Mouse (Mus musculus) forebrain, embryonic 12.5 days (tissue): ENCODE measurements around the gene Megf8. TPM values are rescaled to one million over a fixed set of nuclear protein-coding genes. Genes with fewer than 3 reads are reported as not detected.

Experiments used
- ATAC-seq: fragments of 200-750 bp; cut with Nextera tagmentation; 2 replicates; pipeline ENCODE4 v1.8.0; 2017; ENCODE audit warnings: moderate TSS enrichment; ENCODE audit not compliant: low FRiP score
- H3K27ac ChIP-seq: fragments of 300-500 bp; sonication (generic); 2 replicates; pipeline ENCODE4 v1.5.1; 2016; ENCODE audit warnings: mild to moderate bottlenecking
- H3K27me3 ChIP-seq: fragments of 300-500 bp; sonication (generic); 2 replicates; pipeline ENCODE4 v1.6.1; 2016; ENCODE audit warnings: mild to moderate bottlenecking
- H3K36me3 ChIP-seq: fragments of 300-500 bp; sonication (generic); replicated peaks from 2 replicates; pipeline ENCODE4 v1.6.1; 2016; ENCODE audit warnings: mild to moderate bottlenecking
- H3K4me1 ChIP-seq: fragments of 300-500 bp; sonication (generic); 2 replicates; pipeline ENCODE4 v1.6.1; 2016
- H3K4me2 ChIP-seq: fragments of 300-500 bp; sonication (generic); 2 replicates; pipeline ENCODE4 v1.6.1; 2016; ENCODE audit warnings: mild to moderate bottlenecking, moderate library complexity
- H3K4me3 ChIP-seq: fragments of 300-500 bp; sonication (generic); replicated peaks from 2 replicates; pipeline ENCODE4 v1.5.1; 2016; ENCODE audit warnings: mild to moderate bottlenecking
- H3K9ac ChIP-seq: fragments of 300-500 bp; sonication (generic); 2 replicates; pipeline ENCODE4 v1.6.1; 2016; ENCODE audit warnings: mild to moderate bottlenecking
- H3K9me3 ChIP-seq: fragments of 300-500 bp; sonication (generic); 2 replicates; pipeline ENCODE4 v1.6.1; 2016
- WGBS: fragments of 180-500 bp; shearing (Covaris S2); methylation state at CpG from one replicate; pipeline ENCODE4 v1.1.7; 2016; 5-methylcytosine and 5-hydroxymethylcytosine counted together
- polyA plus RNA-seq: library from polyadenylated mRNA; unstranded; fragments of >200 nt; fragmentation: Nextera tagmentation; extraction: Ambion mirVana; gene quantifications from 2 replicates; pipeline ENCODE4 v1.2.1, GENCODE M21; 2016

The Megf8 gene
- polyA plus RNA-seq, 1 experiment from 2014 or later, result 18.8 TPM

DNA sequence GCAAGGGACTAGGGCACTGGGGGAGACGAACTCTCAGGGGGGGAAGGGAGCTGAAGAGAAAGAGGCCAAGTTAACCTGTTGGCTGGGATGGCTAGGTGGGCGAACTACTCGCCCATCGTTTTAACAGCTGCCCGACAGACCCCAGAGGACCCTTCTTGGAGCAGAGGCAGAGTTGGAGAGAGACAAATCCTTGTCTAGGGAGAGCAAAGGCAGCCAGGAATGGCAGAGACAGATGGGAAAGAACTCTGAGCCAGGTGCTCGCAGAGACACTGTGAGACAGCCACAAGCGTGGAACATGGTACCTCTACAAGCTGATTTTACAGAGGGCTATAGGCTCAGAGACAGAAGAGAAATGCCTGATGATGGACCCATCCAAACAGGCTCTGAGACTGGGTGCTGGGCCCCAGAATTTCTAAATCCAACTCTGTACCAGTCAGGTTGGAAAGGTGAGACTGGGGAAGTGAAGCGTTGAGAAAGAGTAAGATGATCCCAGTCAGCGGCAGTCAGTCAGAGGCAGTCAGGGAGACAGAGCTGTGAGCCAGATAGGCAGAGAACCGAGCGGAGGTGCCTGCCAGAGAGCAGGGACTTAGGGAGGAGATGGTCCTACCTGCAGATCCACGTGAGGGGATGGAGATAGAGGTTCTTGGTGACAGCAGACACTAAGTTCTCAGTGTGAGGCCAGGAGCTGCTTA lies 52.2 kb downstream of the Megf8 start, which contains the start of gene Cnfn:
Gene Cnfn (minus strand): TSS at position 667 of the 692 bp plus-strand sequence.
- Histone ChIP-seq H3K4me3 (no peak within 1 kb of the TSS), H3K4me2 (no peak within 1 kb of the TSS), H3K36me3 (peaks cover 5% of the 10 kb centered on the region), H3K4me1 (peaks cover 27% of the 10 kb centered on the region), H3K9ac (0 out of 2 replicates have a peak within 1 kb of the TSS, but pooled peaks have one; percentile 1), H3K27ac (no peak within 1 kb of the TSS), H3K9me3 (no peaks in the 10 kb centered on the region), H3K27me3 (peaks cover 54% of the 10 kb centered on the region)
- no peak for ATAC-seq
- 53% methylated on average over 12 of the region's 12 CpGs for WGBS

DNA sequence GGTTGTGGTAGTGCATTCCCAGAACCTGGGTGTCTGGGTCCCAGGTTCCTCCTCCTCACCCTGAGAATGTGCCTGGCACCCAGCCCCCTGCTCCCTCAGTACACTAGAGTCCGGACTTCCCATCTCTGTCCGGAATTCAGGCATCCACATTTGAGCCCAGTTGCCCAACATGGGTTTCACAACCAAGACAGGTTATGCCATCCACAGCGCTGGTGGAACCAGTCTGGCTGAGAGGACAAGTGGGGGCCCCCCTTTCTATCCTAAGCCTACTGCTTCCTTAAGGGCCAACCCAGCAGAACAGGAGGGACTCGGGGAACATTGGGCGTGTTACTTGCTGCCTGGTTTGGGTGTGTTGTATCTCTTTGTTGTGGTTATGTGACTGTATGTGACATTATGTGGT lies 55.5 kb downstream of the Megf8 start:
- peaks cover 35% of the 10 kb centered on the region for H3K27me3 ChIP-seq
- H3K4me3 ChIP-seq, result no peak overlapping the region
- no peak for ATAC-seq
- WGBS, result 85% methylated on average over 5 of the region's 5 CpGs
- H3K9me3 ChIP-seq, result no peaks in the 10 kb centered on the region
- no peaks in the 10 kb centered on the region for H3K36me3 ChIP-seq
- H3K4me1 ChIP-seq, result peaks cover 12% of the 10 kb centered on the region
- H3K4me2 ChIP-seq, result no peak overlapping the region
- H3K9ac ChIP-seq, result no peak overlapping the region
- H3K27ac ChIP-seq, result no peak overlapping the region

DNA sequence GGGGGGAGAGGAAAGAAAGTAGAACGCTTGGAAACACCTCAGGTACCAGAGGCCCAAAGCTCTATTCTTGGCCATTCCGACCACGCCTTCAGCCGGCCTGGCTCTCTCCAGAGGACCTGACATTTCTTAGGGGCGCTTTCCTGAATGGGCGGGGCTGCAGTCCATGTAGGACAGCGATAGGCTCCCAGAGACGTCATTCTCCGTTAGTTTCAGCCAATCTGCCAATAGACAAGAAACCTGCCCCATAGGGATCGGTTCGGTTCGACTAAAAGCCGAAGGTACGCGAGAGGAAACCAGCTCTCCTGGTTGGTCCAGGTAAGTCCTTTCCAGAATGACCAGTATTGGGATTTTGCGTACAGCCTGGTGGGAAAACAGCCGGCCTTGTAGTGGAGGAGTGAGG lies 59.6 kb downstream of the Megf8 start:
- Histone ChIP-seq H3K4me2 (peak overlapping the region; percentile 51), H3K36me3 (0 out of 2 replicates have a peak, but pooled peaks cover 4% of the 10 kb centered on the region), H3K4me3 (peak overlapping the region; percentile 27), H3K9me3 (no peaks in the 10 kb centered on the region), H3K4me1 (peaks cover 18% of the 10 kb centered on the region), H3K27ac (no peak overlapping the region), H3K27me3 (peaks cover 24% of the 10 kb centered on the region), H3K9ac (no peak overlapping the region; the same call in 1 of the 2 replicates)
- peak; percentile 41; the same call in 1 of the 2 replicates for ATAC-seq
- 5% methylated on average over 17 of the region's 17 CpGs for WGBS

DNA sequence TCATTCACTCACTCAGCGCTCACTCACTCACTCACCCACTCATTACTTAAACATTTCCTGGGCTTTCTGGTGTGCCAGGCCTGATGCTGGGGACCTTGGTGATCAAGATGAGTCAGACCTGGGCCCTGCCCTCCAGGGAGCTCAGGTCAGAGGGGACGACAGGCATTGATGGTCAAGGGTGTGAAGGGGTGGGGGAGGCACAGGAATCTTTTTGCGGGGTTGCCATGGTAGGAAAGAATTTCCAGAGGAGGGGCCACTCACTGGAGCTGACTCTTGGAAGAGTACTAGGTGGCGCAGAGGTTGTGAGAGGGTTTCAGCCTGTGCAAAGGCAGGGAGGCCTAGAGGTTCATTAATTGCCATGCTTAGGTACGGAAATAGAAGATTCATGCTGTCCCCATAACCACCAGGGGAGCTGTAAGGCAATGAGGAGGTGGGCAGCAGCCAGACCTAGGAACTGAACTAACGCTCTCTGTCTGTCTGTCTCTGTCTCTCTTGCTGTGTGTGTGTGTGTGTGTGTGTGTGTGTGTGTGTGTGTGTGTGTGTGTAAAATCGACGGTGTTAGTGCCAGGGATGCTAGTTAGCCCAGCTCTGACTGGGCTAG lies 60.2 kb downstream of the Megf8 start:
- H3K36me3 ChIP-seq, result peaks cover 4% of the 10 kb centered on the region; the same call in 1 of the 2 replicates
- H3K4me1 ChIP-seq, result peaks cover 18% of the 10 kb centered on the region
- WGBS, result 45% methylated on average over 7 of the region's 8 CpGs
- H3K27me3 ChIP-seq, result peaks cover 24% of the 10 kb centered on the region
- H3K4me3 ChIP-seq, result peak overlapping the region; percentile 27; the same call in 1 of the 2 replicates
- no peak overlapping the region for H3K27ac ChIP-seq
- no peak for ATAC-seq
- no peaks in the 10 kb centered on the region for H3K9me3 ChIP-seq
- H3K4me2 ChIP-seq, result peak overlapping the region; percentile 51
- H3K9ac ChIP-seq, result no peak overlapping the region

DNA sequence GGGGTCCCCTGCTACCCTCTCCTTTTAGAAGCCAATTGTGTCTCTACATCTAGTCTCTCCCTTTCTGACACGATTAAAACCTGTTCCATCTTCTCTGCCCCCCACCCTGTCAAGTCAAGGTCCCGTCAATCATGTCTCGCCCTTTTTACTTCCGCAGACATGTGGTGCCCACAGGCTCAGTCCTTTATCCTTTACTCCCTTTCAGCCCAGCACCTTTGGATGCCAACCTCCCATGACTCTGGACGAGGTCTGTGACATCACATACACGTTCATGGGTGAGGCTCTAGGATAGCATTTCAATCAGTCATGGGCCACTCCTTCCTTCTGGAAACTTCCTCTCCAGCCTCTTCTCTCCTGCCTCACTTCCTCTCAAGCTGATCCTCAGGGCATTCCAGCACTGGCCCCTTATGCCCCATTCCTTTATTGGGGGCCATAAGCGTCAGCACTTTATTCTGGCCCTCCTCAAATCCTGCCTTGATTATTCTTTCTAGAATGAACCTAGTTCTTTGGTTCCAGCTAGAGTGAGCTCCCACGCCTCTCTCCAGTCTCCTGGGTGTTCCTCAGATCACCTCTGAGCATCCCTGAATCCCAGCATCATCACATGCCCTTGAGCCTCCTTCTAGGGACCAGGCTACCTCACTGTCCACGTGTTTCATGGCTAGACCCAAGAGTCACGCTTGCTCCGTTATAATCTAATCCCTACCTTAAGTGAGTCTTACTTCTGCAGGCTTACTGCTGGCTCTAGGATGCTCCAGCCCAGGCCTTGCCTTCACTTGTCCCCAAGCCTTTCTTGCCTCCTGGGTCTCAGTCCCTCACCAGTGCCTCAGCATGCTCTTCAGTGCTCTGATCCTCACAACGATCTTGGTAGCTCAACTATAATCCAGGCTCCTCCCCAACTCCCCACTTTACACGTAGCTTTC lies 61.5 kb downstream of the Megf8 start:
- H3K27me3 ChIP-seq, result peaks cover 24% of the 10 kb centered on the region
- H3K4me3 ChIP-seq, result no peak overlapping the region
- H3K36me3 ChIP-seq, result peaks cover 9% of the 10 kb centered on the region; the same call in 1 of the 2 replicates
- no peak overlapping the region for H3K9ac ChIP-seq
- no peaks in the 10 kb centered on the region for H3K9me3 ChIP-seq
- H3K27ac ChIP-seq, result no peak overlapping the region
- WGBS, result 85% methylated on average over 13 of the region's 13 CpGs
- no peak for ATAC-seq
- H3K4me2 ChIP-seq, result no peak overlapping the region
- H3K4me1 ChIP-seq, result peaks cover 18% of the 10 kb centered on the region

DNA sequence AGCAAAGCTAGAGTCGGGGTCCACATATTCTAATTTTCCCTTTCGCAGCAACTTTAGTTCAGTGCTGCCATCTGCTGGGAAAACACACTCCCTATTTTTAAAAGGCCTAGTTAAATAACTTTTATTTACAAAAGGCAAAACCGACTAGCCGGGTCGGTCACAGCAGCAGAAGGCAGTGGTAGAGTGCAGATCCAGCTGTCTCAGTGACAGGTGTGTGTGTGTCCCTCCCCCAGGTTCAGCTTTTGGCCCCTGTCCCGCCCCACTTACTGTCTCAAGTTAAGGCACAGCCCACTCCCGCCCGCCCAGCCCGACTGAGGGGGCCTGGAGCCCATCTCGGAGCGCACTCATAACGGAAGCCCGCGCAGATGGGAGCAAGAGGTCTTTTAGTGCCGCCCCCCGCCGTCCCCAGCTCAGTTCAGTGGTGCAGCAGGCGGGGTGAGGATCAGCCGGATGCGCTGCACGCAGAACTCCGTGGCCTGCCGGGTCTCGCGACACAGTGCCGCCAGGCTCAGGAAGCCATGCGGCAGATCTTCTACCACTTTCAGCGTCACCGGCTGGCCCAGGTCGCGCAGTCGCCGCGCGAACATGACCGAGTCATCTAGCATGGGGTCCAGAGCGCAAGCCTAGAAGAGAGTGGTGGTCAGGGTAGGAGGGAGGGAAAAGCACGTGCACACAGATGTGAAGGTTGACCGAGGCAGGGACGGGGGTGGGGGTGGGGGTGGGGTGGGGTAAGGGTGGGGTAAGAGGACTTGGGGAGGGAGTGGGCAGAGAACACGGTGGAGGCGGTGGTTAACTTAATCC lies 62.8 kb downstream of the Megf8 start:
- peak; percentile 56 for ATAC-seq
- no peaks in the 10 kb centered on the region for H3K9me3 ChIP-seq
- peaks cover 18% of the 10 kb centered on the region for H3K4me1 ChIP-seq
- H3K4me3 ChIP-seq, result peak overlapping the region; percentile 41
- H3K27ac ChIP-seq, result no peak overlapping the region
- H3K27me3 ChIP-seq, result peaks cover 24% of the 10 kb centered on the region
- H3K9ac ChIP-seq, result peak overlapping the region; percentile 67
- H3K4me2 ChIP-seq, result peak overlapping the region; percentile 77
- under 1% methylated on average over 37 of the region's 42 CpGs for WGBS
- H3K36me3 ChIP-seq, result peaks cover 20% of the 10 kb centered on the region

DNA sequence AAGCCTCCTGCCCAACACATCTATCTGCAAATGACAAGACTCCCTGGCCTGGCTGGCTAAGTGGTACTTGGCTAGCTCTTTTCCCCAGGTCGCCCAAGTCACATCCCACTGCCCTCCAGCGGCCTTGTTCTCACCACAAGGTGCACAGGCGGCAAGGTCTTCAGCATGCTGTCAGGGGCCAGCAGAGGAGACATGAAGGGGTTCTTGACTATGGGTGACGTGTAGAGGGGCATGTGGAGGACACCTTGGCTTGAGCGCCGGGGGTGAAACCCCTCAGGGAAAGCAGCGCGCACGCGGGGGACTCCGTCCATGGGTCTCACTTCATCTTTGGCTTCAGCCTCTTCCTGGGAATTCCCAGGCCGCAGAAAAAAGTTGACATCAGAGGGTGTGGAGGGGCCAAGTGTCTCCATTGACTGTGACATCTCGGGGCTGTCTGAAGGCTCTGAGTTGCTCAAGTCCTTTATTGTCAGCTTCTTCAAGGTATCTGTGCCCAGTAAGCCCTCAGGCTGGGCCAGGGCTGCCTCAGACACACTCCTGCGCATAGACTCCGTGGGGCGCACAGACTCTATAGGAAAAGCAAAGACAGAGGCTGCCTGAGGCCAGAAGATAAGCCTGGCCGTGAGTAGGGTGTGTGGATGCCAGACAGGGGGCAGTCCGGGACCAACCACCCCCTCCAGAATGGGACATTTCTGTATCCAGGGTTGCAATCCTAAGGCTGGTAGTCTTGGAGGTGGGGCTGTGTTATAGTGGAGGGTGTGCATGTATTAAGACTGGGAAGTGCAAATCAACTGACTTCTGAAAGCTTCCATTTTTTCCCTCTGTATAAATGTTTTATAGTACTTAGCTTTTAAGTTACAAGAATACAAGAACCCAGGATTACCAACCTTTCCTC lies 63.7 kb downstream of the Megf8 start:
- Histone ChIP-seq H3K27me3 (peaks cover 24% of the 10 kb centered on the region), H3K4me1 (peaks cover 18% of the 10 kb centered on the region), H3K4me3 (peak overlapping the region; percentile 41), H3K9me3 (no peaks in the 10 kb centered on the region), H3K4me2 (peak overlapping the region; percentile 77), H3K36me3 (peaks cover 29% of the 10 kb centered on the region), H3K9ac (no peak overlapping the region), H3K27ac (no peak overlapping the region)
- no peak for ATAC-seq
- 57% methylated on average over 18 of the region's 18 CpGs for WGBS

DNA sequence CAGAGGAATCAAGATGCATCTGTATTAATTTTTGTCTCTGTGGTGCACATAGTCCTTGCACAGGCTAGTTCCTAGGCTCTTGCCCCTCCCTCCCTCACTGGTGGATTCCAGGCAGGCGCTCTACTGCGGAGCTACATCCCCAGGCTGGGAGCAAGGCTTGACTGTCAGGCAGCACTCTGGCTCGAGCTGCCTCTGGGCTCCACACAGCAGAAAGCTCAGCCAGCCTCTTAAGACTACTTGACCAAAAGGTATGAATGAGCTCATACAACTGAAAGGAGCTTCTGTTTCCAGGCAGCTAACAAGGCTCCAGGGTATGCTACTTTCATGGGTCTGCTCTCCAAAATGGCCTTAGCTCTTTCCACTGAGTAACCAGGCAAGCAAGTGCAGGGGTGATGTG lies 64.3 kb downstream of the Megf8 start:
- Histone ChIP-seq H3K36me3 (peaks cover 33% of the 10 kb centered on the region), H3K4me3 (no peak overlapping the region), H3K4me1 (peaks cover 18% of the 10 kb centered on the region), H3K27me3 (peaks cover 24% of the 10 kb centered on the region), H3K4me2 (no peak overlapping the region), H3K27ac (no peak overlapping the region), H3K9me3 (no peaks in the 10 kb centered on the region), H3K9ac (no peak overlapping the region)
- no peak for ATAC-seq
- 25% methylated on average over 3 of the region's 3 CpGs for WGBS

DNA sequence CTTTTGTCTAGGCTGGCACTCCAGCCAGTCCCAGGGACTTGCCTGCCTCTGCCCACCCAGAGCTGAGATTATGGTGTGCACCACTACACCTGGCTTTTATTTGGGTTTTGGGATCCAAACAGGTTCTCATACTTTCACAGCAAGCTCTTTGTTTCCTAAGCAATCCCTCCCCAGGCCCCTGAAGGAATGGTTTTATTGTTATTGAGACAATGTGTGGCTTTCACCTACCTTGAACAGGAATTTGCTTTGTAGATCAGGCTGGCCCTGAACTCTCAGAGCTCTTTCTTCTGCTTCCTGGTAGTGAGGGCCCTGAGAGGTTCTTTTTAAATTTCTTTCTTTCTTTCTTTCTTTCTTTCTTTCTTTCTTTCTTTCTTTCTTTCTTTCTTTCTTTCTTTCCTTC lies 65.6 kb downstream of the Megf8 start:
- H3K36me3 ChIP-seq, result peaks cover 43% of the 10 kb centered on the region

DNA sequence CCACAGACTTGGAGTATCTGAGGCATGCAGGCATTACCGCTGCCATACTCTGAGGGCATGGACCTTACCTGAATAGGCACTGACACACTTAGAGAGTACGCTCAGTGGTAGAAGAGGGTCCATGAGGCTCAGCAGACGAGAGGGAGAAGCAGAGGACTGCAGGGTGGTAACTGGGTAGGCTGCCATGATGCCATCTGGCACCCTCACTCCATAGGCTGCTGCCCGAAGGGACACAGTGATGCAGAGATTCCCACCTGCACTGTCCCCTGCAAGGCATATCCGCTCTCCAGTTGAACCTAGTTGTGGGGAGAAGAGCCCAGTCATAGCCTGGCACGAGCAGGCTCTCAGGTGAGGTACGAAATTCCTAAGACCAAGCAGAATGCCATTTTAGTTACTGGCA lies 66.4 kb downstream of the Megf8 start:
- Histone ChIP-seq H3K9ac (no peak overlapping the region), H3K27ac (no peak overlapping the region), H3K9me3 (no peaks in the 10 kb centered on the region), H3K4me2 (no peak overlapping the region), H3K36me3 (peaks cover 52% of the 10 kb centered on the region), H3K4me3 (no peak overlapping the region), H3K27me3 (peaks cover 21% of the 10 kb centered on the region), H3K4me1 (peaks cover 15% of the 10 kb centered on the region)
- WGBS, result 89% methylated on average over 7 of the region's 7 CpGs
- no peak for ATAC-seq

More for the DNA sequence above, 65.6 kb downstream of the Megf8 start:
- Histone ChIP-seq H3K4me2 (no peak overlapping the region), H3K4me3 (no peak overlapping the region), H3K27ac (no peak overlapping the region), H3K9ac (no peak overlapping the region), H3K9me3 (no peaks in the 10 kb centered on the region), H3K4me1 (peaks cover 15% of the 10 kb centered on the region), H3K27me3 (peaks cover 23% of the 10 kb centered on the region)
- no peak for ATAC-seq

DNA sequence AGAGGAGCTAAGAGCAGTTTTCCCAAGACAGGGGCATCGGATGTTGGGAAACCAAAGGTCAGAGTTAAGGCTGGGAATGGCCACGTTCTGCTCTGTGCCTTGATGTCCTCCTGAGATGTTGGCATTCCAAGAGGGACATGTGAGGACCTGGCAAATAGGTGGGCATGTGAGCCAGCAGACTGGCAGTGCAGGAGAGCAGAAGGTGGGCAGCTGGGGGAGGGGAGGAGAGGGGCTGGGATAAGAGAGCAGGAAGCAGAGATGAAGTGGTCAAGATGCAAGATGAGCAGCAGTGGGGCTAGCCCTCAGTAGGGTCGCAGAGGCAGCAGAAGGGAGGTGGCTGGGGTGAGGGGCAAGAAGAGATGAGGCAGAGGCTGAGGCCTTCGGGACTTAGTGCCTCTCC lies 66.9 kb downstream of the Megf8 start:
- peaks cover 15% of the 10 kb centered on the region for H3K4me1 ChIP-seq
- H3K9me3 ChIP-seq, result no peaks in the 10 kb centered on the region
- H3K36me3 ChIP-seq, result peaks cover 55% of the 10 kb centered on the region
- no peak for ATAC-seq
- 81% methylated on average over 4 of the region's 4 CpGs for WGBS
- peaks cover 16% of the 10 kb centered on the region for H3K27me3 ChIP-seq
- no peak overlapping the region for H3K4me3 ChIP-seq
- H3K4me2 ChIP-seq, result no peak overlapping the region
- H3K27ac ChIP-seq, result no peak overlapping the region
- no peak overlapping the region for H3K9ac ChIP-seq
